Mouse (Mus musculus) yolk sac, embryonic 10.5 days (tissue): ENCODE measurements around the gene Zdhhc24.
"Not testable (repeated sequence)": the region's sequence is repeated elsewhere in the genome, so short reads cannot be mapped to it uniquely, and the experiment has no call there.

ENCODE experiments used
- DNase-seq: peaks from one replicate; pipeline ENCODE4 v3.0.0-alpha.2; 2017; ENCODE audit warnings: low spot score

The Zdhhc24 gene

GRCm38 (mm10) chr19:4878405-4879323 lies at the start of gene Zdhhc24:
TSS of gene Zdhhc24 (plus strand) at chr19:4878668.
- DNase-seq, result peak; percentile 96

GRCm38 (mm10) chr19:4829156-4829555 lies 49.3 kb upstream of the Zdhhc24 start:
- DNase-seq, result no peak

- no peak for DNase-seq
Observed at GRCm38 (mm10) chr19:4833977-4834376, 44.5 kb upstream of the Zdhhc24 start.

- peak; percentile 61 for DNase-seq
Observed at GRCm38 (mm10) chr19:4836096-4836495, 42.4 kb upstream of the Zdhhc24 start.

GRCm38 (mm10) chr19:4837049-4837448 lies 41.4 kb upstream of the Zdhhc24 start:
- no peak for DNase-seq

GRCm38 (mm10) chr19:4838526-4839140 lies 39.8 kb upstream of the Zdhhc24 start:
- peak; percentile 27 for DNase-seq

- DNase-seq, result peak; percentile 94
Observed at GRCm38 (mm10) chr19:4839149-4839548, 39.3 kb upstream of the Zdhhc24 start, which contains the start of the genes Ccs and Ccdc87. TSS of gene Ccs (minus strand) at chr19:4839332. TSS of gene Ccdc87 (plus strand) at chr19:4839366.

GRCm38 (mm10) chr19:4840848-4841247 lies 37.6 kb upstream of the Zdhhc24 start:
- DNase-seq, result no peak

- DNase-seq, result no peak
Observed at GRCm38 (mm10) chr19:4842611-4843010, 35.9 kb upstream of the Zdhhc24 start.

- DNase-seq, result no peak
Observed at GRCm38 (mm10) chr19:4845846-4846245, 32.6 kb upstream of the Zdhhc24 start.

- DNase-seq, result no peak
Observed at GRCm38 (mm10) chr19:4847490-4847889, 31.0 kb upstream of the Zdhhc24 start.

GRCm38 (mm10) chr19:4849800-4850199 lies 28.7 kb upstream of the Zdhhc24 start:
- no peak for DNase-seq

GRCm38 (mm10) chr19:4850281-4850680 lies 28.2 kb upstream of the Zdhhc24 start:
- no peak for DNase-seq

- DNase-seq, result peak; percentile 82
Observed at GRCm38 (mm10) chr19:4854552-4855469, 23.7 kb upstream of the Zdhhc24 start, which contains the start of gene Ctsf. TSS of gene Ctsf (plus strand) at chr19:4855130.

GRCm38 (mm10) chr19:4855470-4855820 lies 23.0 kb upstream of the Zdhhc24 start:
- DNase-seq, result no peak

- no peak for DNase-seq
Observed at GRCm38 (mm10) chr19:4855951-4856350, 22.5 kb upstream of the Zdhhc24 start.

GRCm38 (mm10) chr19:4859081-4859480 lies 19.4 kb upstream of the Zdhhc24 start:
- no peak for DNase-seq

GRCm38 (mm10) chr19:4863048-4863447 lies 15.4 kb upstream of the Zdhhc24 start:
- no peak for DNase-seq

- no peak for DNase-seq
Observed at GRCm38 (mm10) chr19:4865147-4865546, 13.3 kb upstream of the Zdhhc24 start.

- not testable (repeated sequence) for DNase-seq
Observed at GRCm38 (mm10) chr19:4874613-4875012, 3.9 kb upstream of the Zdhhc24 start.

- DNase-seq, result no peak
Observed at GRCm38 (mm10) chr19:4876241-4876640, 2.2 kb upstream of the Zdhhc24 start.

GRCm38 (mm10) chr19:4876755-4877154 lies 1.7 kb upstream of the Zdhhc24 start:
- DNase-seq, result no peak
